Mouse (Mus musculus) small intestine, adult 2 months (tissue): ENCODE measurements around the gene Wnk2. TPM values are rescaled to one million over a fixed set of nuclear protein-coding genes. Genes with fewer than 3 reads are reported as not detected.

Experiments
- H3K27ac ChIP-seq: fragments of 200-500 bp; 2 replicates; pipeline ENCODE4 v1.5.1; 2012; ENCODE audit warnings: low read depth, low read length, control low read depth, inconsistent platforms; ENCODE audit not compliant: insufficient read depth
- H3K27me3 ChIP-seq: fragments of 200-500 bp; 2 replicates; pipeline ENCODE4 v1.6.1; 2012; ENCODE audit warnings: mild to moderate bottlenecking, moderate library complexity, low read length, inconsistent platforms; ENCODE audit not compliant: control insufficient read depth, insufficient read depth
- H3K36me3 ChIP-seq: fragments of 200-500 bp; 2 replicates; pipeline ENCODE4 v1.6.1; 2012; ENCODE audit warnings: mild to moderate bottlenecking, low read length, control low read depth, inconsistent platforms; ENCODE audit not compliant: control insufficient read depth, insufficient read depth
- H3K4me1 ChIP-seq: fragments of 200-500 bp; 2 replicates; pipeline ENCODE4 v1.6.1; 2012; ENCODE audit warnings: low read length, inconsistent platforms, mixed read lengths; ENCODE audit not compliant: control insufficient read depth, insufficient read depth, insufficient read length
- H3K4me3 ChIP-seq: fragments of 200-500 bp; 2 replicates; pipeline ENCODE4 v1.5.1; 2012; ENCODE audit warnings: low read depth, mild to moderate bottlenecking, control low read depth, inconsistent platforms, low read length, moderate library complexity
- CTCF ChIP-seq: fragments of 200-500 bp; IDR thresholded peaks from 2 replicates; pipeline ENCODE4 v1.5.1; 2012; ENCODE audit warnings: low read depth, mild to moderate bottlenecking, control low read depth, inconsistent platforms, low read length, moderate library complexity, mixed read lengths; ENCODE audit not compliant: insufficient replicate concordance, insufficient read length; ENCODE audit errors: extremely low read depth
- POLR2A ChIP-seq: fragments of 200-500 bp; IDR thresholded peaks from 2 replicates; pipeline ENCODE4 v1.6.1; 2012; ENCODE audit warnings: low read depth, mild to moderate bottlenecking, control low read depth, inconsistent platforms, low read length, moderate library complexity
- WGBS: fragments of 180-500 bp; shearing (Covaris S2); methylation state at CpG from one replicate; pipeline ENCODE4 v1.1.7; 2018; 5-methylcytosine and 5-hydroxymethylcytosine counted together
- polyA plus RNA-seq: library from polyadenylated mRNA; depleted of rRNA; stranded (reverse); fragments of >200 nt; gene quantifications from 2 replicates; pipeline ENCODE4 v1.2.3, GENCODE M21; 2012

The Wnk2 gene
- polyA plus RNA-seq, 1 experiment: 19.5 TPM

DNA sequence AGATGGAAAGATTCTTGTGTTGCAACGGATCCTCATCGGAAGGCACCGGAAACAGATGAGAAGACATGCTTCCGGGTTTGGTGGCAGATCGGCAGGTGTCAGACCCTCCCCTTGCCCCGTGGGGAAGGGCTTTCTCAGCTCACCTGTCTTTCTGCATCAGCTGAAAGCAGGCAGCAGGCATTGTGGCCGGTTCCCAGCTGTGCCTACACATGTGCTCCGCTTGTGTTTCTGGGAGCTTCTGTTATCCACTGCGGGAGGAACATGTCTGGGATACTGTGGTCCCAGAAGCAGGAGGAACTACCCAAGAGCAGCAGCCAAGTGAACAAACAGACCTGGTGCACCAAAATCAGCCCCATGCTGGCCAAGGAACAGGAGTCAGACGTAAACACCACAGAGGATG is 27.7 kb upstream of the Wnk2 start:
- Histone ChIP-seq H3K4me1 (peaks cover 8% of the 10 kb centered on the region), H3K27me3 (no peaks in the 10 kb centered on the region), H3K36me3 (no peaks in the 10 kb centered on the region), H3K27ac (no peak overlapping the region), H3K4me3 (no peak overlapping the region)
- 75% methylated on average over 10 of the region's 10 CpGs for WGBS
- TF ChIP-seq POLR2A (no peak), CTCF (no peak)

DNA sequence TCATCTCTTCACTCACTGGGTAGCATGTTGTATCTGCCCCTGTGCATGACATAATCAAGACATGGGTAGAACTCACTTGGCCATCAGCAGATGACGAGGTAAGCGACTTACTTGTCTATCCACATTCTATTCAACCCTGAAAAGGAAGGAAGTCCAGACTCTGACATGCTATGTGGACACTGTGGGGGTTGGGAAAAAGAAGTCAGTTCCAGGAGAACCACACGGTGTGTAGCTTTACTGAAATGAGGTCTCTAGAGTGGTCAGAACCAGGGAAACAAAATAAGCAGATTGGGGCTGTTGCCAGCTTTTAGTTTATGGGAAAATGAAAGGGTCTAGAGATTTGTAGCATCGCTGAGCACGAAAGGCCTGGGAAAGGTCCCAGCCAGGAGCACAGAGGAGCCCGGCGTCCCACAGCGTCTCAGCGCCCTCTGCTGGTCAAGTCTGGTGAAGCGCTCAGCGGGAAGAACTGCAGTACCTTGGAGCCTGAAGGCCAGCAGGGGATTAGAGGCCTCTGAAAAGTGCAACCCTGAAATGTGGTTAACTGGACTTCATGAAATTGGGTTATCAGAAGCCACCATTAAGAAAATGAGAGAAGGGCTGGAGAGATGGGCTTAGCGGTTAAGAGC is 25.3 kb upstream of the Wnk2 start:
- Histone ChIP-seq H3K4me1 (no peaks in the 10 kb centered on the region), H3K27me3 (no peaks in the 10 kb centered on the region), H3K36me3 (no peaks in the 10 kb centered on the region), H3K4me3 (no peak overlapping the region), H3K27ac (no peak overlapping the region)
- TF ChIP-seq CTCF: peak; percentile 91
- no peak for TF ChIP-seq POLR2A
- 10% methylated on average over 12 of the region's 12 CpGs for WGBS

DNA sequence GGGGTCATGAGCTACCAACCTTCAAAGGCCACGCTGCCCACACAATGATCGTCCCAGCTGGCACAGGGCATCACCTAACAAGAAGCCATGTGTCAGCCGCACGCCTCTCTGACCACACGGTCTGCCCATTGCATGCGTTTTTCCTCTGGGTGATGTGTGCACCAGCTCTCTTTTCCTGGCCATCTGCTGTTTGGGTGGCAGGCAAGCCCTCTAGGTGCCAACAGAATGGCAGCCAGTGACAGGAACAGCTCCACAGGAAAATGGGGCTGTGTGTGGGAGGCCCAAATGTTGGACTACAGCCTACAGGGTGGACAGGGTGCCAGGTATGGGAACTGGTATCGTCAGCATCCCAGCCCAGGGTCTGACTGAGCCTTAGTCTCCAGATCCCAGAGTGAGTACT is 24.5 kb upstream of the Wnk2 start:
- whole genome bisulfite sequencing: 95% methylated on average over 7 of the region's 7 CpGs
- no peak for TF ChIP-seq POLR2A
- no peak for TF ChIP-seq CTCF

DNA sequence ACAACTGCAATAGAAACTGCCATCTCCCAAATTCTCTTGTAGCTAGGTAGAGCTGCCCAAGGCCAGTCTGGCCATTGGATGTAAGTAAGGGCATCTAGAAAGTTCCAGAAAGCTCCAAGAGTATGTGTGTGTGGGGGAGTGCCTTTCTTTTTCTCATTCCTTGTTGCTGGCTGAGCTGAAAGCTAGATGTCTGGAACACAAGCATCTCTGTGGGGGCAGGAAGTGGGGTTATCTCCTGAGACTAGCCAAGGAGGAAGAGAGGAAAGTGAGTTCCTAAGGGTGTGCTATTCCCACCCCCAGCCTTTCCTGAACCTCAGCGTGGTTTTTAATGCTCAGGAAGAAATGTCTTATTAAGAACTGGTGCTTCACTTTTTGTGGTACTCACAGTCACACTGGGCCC is 23.9 kb upstream of the Wnk2 start:
- H3K27ac ChIP-seq: no peak overlapping the region
- 74% methylated on average over 1 of the region's 1 CpGs for WGBS
- TF ChIP-seq CTCF (no peak), POLR2A (no peak)

More for the DNA sequence above, 24.5 kb upstream of the Wnk2 start:
- Histone ChIP-seq H3K27me3 (no peaks in the 10 kb centered on the region), H3K27ac (no peak overlapping the region), H3K36me3 (no peaks in the 10 kb centered on the region), H3K4me3 (no peak overlapping the region), H3K4me1 (no peaks in the 10 kb centered on the region)

GRCm38 (mm10) chr13:49170623-49171022 is 22.8 kb upstream of the Wnk2 start:
- no peaks in the 10 kb centered on the region for H3K4me1 ChIP-seq
- H3K36me3 ChIP-seq: no peaks in the 10 kb centered on the region
- no peaks in the 10 kb centered on the region for H3K27me3 ChIP-seq
- 93% methylated on average over 11 of the region's 11 CpGs for WGBS
- no peak for TF ChIP-seq CTCF
- no peak overlapping the region for H3K27ac ChIP-seq
- H3K4me3 ChIP-seq: no peak overlapping the region

More for the DNA sequence above, 23.9 kb upstream of the Wnk2 start:
- Histone ChIP-seq H3K27me3 (no peaks in the 10 kb centered on the region), H3K4me1 (no peaks in the 10 kb centered on the region), H3K4me3 (no peak overlapping the region), H3K36me3 (no peaks in the 10 kb centered on the region)

DNA sequence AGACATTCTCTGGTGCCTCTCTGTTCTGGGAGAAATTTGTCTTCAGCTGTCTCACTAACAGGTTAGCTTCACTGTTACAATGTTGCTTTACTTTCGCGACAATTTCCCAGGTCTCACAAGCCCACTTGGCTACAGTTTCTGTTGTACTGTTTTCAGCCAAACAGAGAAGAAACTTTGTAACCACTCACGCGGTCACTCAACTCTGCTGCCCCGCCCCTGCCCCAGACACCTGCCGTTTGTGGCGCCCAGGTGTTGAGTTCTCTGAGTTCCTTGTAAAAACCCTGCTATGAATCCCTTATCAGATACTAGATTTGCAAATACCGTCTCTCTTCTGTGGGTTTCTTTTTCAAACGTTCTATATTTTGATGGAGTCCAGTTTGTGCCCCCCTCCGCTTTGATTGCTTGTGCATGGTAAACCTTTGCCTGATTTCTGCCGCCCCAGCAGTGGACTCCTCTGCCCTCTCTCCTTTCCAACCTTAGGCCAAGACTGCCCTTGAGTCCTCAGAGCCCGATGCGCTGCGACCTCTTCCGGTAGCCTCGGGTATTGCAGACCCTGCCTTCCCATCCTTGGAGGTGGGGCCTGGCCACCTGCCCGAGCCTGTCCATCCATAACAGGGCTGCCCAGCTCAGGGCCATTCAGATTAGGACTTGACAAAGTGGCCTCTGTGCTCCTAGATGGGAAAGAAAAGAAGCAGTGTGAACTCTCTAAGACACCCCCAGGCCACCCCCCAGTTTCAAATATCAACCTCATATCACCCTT is 21.8 kb upstream of the Wnk2 start:
- TF ChIP-seq CTCF (peak; percentile 95), POLR2A (no peak; the same call in 1 of the 2 replicates)
- Histone ChIP-seq H3K4me3 (no peak overlapping the region), H3K4me1 (no peaks in the 10 kb centered on the region), H3K27ac (0 out of 2 replicates have a peak overlapping the region, but pooled peaks have one; percentile 16), H3K36me3 (no peaks in the 10 kb centered on the region), H3K27me3 (no peaks in the 10 kb centered on the region)
- 7% methylated on average over 17 of the region's 17 CpGs for WGBS

DNA sequence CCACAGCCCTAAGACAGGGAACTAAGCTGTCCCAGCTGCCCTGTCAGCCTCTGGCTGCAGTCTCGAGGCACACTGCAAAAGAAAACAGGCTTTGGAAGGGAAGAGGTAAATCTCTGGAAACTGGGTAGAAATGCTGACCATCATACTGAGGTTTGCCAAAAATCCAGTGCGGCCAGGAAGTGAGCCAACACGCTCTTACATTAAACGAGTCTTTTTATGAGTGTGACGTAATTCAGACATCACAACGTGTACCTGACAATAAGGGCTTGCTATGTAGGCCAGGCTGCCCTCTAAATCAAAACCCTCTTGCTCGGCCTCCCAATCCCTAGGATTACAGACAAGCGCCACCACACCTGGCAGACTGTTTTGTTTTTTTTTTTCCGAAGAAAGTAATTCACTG is 19.3 kb upstream of the Wnk2 start:
- 67% methylated on average over 9 of the region's 9 CpGs for WGBS
- Histone ChIP-seq H3K27ac (no peak overlapping the region), H3K4me3 (no peak overlapping the region), H3K36me3 (no peaks in the 10 kb centered on the region), H3K27me3 (no peaks in the 10 kb centered on the region), H3K4me1 (no peaks in the 10 kb centered on the region; the same call in 1 of the 2 replicates)
- TF ChIP-seq POLR2A (no peak), CTCF (no peak)
